Mouse (Mus musculus) gastrocnemius, adult 2 months (tissue): ENCODE measurements around the gene Slc35e1. TPM values are rescaled to one million over a fixed set of nuclear protein-coding genes. Genes with fewer than 3 reads are reported as not detected.

Experiments used
- DNase-seq: peaks from one replicate; pipeline ENCODE4 v3.0.0; 2022
- H3K27ac ChIP-seq: fragments of 200-600 bp; 2 replicates; pipeline ENCODE4 v1.8.1; 2022; ENCODE audit warnings: mild to moderate bottlenecking
- H3K4me3 ChIP-seq: fragments of 200-600 bp; 2 replicates; pipeline ENCODE4 v1.8.1; 2022; ENCODE audit warnings: mild to moderate bottlenecking, moderate library complexity
- CTCF ChIP-seq: fragments of 200-600 bp; IDR thresholded peaks from 2 replicates; pipeline ENCODE4 v1.8.1; 2022; ENCODE audit warnings: antibody characterized with exemption, mild to moderate bottlenecking, moderate library complexity
- intact Hi-C: fragments of 180-260 bp; cut with DNase I; formaldehyde crosslinking; loops from one replicate; pipeline ENCODE4 v1.15.1; 2025
- total RNA-seq, 2 experiments: library from RNA; stranded (reverse); gene quantifications; 2 replicates each; pipeline ENCODE4 v1.2.3; 2021

Slc35e1 gene
- total RNA-seq, 2 experiments from 2014 or later = 44.8 to 52.0 TPM

DNA sequence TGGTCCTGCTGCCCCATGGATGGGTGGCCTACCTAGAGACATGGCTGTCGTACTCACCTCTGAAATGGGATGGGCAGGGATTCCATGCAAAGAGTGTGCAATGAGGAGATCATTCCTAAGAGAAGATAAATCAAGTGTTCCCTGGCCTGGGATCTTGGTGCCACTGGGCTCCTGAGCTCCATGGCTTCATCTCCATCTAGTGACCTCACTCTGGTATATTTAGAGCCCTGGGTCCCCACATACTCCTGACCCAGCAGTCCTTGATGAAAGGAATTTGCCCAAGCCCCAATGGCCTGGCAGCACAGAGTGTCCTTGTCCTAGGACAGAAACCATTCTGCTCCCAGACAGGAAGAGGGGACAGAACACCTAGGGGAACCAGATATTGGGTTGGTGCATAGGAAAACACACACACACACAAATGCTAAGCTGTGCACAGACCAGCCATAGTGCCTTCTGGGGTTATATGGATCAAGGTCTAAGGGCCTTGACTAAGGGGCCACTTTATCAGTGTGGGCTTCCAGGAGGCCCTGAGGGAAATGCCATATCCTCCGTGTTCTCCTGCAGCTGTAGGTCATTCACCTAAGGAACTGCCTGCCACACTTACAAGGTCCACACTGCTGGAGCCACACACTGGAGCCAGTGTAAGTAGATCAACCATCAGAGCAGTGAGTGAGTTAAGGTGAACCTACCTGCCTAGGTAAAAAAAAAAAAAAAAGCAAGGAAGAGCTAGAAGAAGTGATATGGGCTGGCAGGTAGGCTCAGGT lies 7.3 kb upstream of the Slc35e1 start:
- peak overlapping the region; percentile 97 for H3K27ac ChIP-seq
- peak overlapping the region; percentile 59 for H3K4me3 ChIP-seq
- TF ChIP-seq CTCF = no peak
- DNase-seq = peak; percentile 86
- intact Hi-C loops = loop anchor here (1.0 to 10.0 kb wide), 2 partner anchors 73 to 725 kb away; partner anchors contain the start of gene Tmem38a

GRCm38 (mm10) chr8:72498527-72498926 lies 6.1 kb upstream of the Slc35e1 start:
- TF ChIP-seq CTCF = no peak
- peak; percentile 43 for DNase-seq
- intact Hi-C loops = loop anchor here (10.0 kb wide), 1 partner anchor 726 kb away; no protein-coding TSS in a partner anchor
- peak overlapping the region; percentile 97 for H3K27ac ChIP-seq
- H3K4me3 ChIP-seq = peak overlapping the region; percentile 59

- intact Hi-C loops = loop anchor here (10.0 kb wide), 1 partner anchor 727 kb away; no protein-coding TSS in a partner anchor
- TF ChIP-seq CTCF = no peak
- peak overlapping the region; percentile 59 for H3K4me3 ChIP-seq
- no peak for DNase-seq
- peak overlapping the region; percentile 97 for H3K27ac ChIP-seq
These were observed 5.5 kb upstream of the Slc35e1 start for GRCm38 (mm10) chr8:72497911-72498310.

DNA sequence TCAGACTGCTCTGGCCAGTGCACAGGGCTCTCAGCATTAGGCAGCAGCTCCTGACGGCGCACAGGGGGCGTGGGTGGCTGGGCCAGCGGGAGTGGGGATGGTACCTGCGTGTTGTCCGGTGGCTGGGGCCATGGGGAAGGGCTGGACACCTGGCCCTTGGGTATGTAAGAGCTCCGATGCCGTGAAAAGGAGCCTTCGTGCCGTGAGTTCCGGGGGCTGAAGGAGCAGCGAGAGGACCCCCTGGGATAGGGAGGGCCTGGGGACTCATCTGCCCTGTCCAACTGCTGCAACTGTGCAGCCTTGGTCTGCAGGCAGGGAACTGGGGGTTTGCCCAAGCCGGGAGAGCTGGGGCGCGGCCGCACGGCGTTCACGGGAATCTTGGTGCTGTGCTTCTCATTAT lies 3.8 kb upstream of the Slc35e1 start:
- no peak overlapping the region; the same call in 1 of the 2 replicates for H3K4me3 ChIP-seq
- DNase-seq = peak; percentile 31
- peak overlapping the region; percentile 97 for H3K27ac ChIP-seq
- no peak for TF ChIP-seq CTCF
- intact Hi-C loops = loop anchor here (10.0 kb wide), 1 partner anchor 729 kb away; no protein-coding TSS in a partner anchor

GRCm38 (mm10) chr8:72495411-72496111 lies 3.1 kb upstream of the Slc35e1 start:
- no peak for TF ChIP-seq CTCF
- DNase-seq = peak; percentile 51
- intact Hi-C loops = loop anchor here (10.0 kb wide), 1 partner anchor 729 kb away; no protein-coding TSS in a partner anchor
- H3K27ac ChIP-seq = peak overlapping the region; percentile 97
- H3K4me3 ChIP-seq = peak overlapping the region; percentile 1

- DNase-seq = no peak
- peak overlapping the region; percentile 95 for H3K27ac ChIP-seq
- intact Hi-C loops = loop anchor here (2.0 to 10.0 kb wide), 3 partner anchors 53 to 731 kb away; no protein-coding TSS in a partner anchor
- peak overlapping the region; percentile 92 for H3K4me3 ChIP-seq
- TF ChIP-seq CTCF = no peak
These were observed 967 bp upstream of the Slc35e1 start for GRCm38 (mm10) chr8:72493381-72493780.

DNA sequence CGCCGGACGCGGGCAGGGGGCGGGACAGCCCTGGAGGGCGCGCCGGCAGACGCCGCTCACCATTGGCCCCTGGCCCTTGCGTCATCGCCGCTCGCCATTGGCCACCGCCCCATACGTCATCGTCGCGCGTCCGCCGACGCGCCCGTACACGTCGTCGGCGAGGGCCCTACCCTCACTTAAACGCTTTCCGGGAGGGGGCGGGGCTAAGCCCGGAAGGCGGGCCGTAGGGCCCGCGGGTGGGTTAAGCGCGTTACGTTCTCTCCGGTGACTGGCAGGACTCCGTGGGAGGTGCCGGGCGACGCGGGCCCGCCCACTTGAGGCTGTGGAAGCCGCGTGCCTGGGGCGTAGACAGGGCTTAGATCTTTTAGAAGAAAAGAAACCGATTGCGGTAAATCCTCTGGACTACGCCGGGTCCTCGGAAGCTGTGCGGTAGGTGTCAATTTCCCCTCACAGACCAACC lies 238 bp upstream of the Slc35e1 start:
- DNase-seq = peak; percentile 100
- peak overlapping the region; percentile 92 for H3K4me3 ChIP-seq
- intact Hi-C loops = loop anchor here (2.0 to 10.0 kb wide), 3 partner anchors 54 to 732 kb away; no protein-coding TSS in a partner anchor
- no peak for TF ChIP-seq CTCF
- peak overlapping the region; percentile 95 for H3K27ac ChIP-seq

DNA sequence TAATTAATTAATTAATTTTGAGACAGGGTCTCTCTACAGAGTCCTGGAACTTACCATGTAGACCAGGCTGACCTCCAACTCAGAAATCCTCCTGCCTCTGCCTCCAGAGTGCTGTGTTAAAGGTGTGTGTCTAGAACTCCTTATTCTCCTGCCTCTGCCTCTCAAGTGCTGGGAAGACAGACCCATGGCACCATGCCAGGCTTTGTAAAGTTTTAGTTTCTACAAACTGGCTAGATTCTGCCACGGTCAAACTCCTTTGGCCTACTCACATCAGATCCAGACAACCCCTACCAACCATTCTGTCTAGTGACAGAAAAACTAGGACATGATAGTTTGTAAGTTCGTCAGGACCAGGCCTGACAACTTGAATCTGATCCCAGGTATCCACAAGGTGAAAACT lies 1.4 kb downstream of the Slc35e1 start:
- peak overlapping the region; percentile 94 for H3K27ac ChIP-seq
- no peak for DNase-seq
- peak overlapping the region; percentile 92 for H3K4me3 ChIP-seq
- no peak for TF ChIP-seq CTCF
- intact Hi-C loops = loop anchor here (5.0 to 10.0 kb wide), 2 partner anchors 76 to 734 kb away; no protein-coding TSS in a partner anchor

DNA sequence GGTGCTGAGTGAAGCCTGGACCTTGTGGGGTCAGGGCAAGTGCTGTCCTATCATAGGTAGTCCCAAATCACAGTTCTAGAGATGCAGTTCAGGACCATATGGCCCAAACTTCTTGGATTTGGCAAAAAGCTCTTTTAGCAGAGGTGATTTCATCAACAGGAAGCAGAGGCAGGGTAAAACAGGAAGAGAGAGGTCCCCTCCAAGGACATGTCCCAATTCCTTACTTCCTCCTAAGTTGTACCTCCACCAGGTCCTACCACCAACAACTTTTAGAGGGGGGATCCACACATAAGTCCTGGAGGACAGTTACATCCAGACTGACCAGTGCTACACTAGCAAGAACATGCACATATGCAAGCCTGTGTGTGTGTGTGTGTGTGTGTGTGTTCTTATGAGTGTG lies 5.4 kb downstream of the Slc35e1 start:
- no peak for TF ChIP-seq CTCF
- DNase-seq = no peak

GRCm38 (mm10) chr8:72485456-72486199 lies 6.8 kb downstream of the Slc35e1 start:
- no peak for DNase-seq
- H3K27ac ChIP-seq = 0 out of 2 replicates have a peak overlapping the region, but pooled peaks have one; percentile 3
- no peak for TF ChIP-seq CTCF
- intact Hi-C loops = no loop called here
- no peak overlapping the region for H3K4me3 ChIP-seq

More for the DNA sequence above, 5.4 kb downstream of the Slc35e1 start:
- H3K4me3 ChIP-seq = no peak overlapping the region
- intact Hi-C loops = no loop called here
- no peak overlapping the region for H3K27ac ChIP-seq

- H3K27ac ChIP-seq = peak within 1 kb of the TSS; percentile 95
- H3K4me3 ChIP-seq = peak within 1 kb of the TSS; percentile 86
- intact Hi-C loops = no loop called here
- no peak for TF ChIP-seq CTCF
- DNase-seq = peak; percentile 98
These were observed 17.4 kb downstream of the Slc35e1 start, which contains the start of gene Cherp for GRCm38 (mm10) chr8:72474826-72475546. Gene Cherp, minus strand, starts transcription at chr8:72475226.
